26 mouse cellular contexts compared by ENCODE assay signal in genomic region chr1:191465170-191465569, GRCm38 (mm10).
DNase-seq lines count a peak whose midpoint lies in the region; ATAC-seq and TF ChIP-seq lines count a peak whose summit lies in the region.
"Had no signal": no experiment of that assay in that cellular context is flagged by ENCODE, and none has a peak within 500 bp of the region (broad histone marks: within the 10 kb centered on the region; RNA-seq: fewer than 3 reads in every experiment).

No protein-coding gene starts in this region.

- peak overlapping the region; percentile 33; the same call in 1 of the 2 replicates for H3K9ac ChIP-seq in heart, embryonic 13.5 days
- no peak overlapping the region for H3K9ac ChIP-seq in lung, embryonic 15.5 days
- H3K9ac ChIP-seq: forebrain, embryonic 12.5 days; hindbrain, embryonic 15.5 days; kidney, embryonic 15.5 days; limb, embryonic 12.5 days; liver, embryonic 13.5 days; neural tube, embryonic 12.5 days had no signal

- TF ChIP-seq CTCF in kidney, adult 2 months (conservative IDR thresholded peaks at IDR 0.05; ENCODE audit: insufficient read depth, insufficient read length, low read depth, low read length) = no peak

- H3K4me3 ChIP-seq in heart, embryonic 13.5 days = no peak overlapping the region
- no peak overlapping the region for H3K4me3 ChIP-seq in kidney, adult 2 months (ENCODE audit: insufficient read depth, low read depth, low read length)
- H3K4me3 ChIP-seq in lung, embryonic 15.5 days = no peak overlapping the region
- H3K4me3 ChIP-seq: forebrain, embryonic 12.5 days; gastrocnemius, adult 2 months; hindbrain, embryonic 15.5 days; kidney, embryonic 15.5 days; limb, embryonic 12.5 days; liver, embryonic 13.5 days; megakaryocyte, embryonic 14.5 days; neural tube, embryonic 12.5 days had no signal

- peak overlapping the region; percentile 64 for H3K27ac ChIP-seq in heart, embryonic 13.5 days (replicated peaks)
- 0 out of 2 replicates have a peak overlapping the region, but pooled peaks have one; percentile 3 for H3K27ac ChIP-seq in kidney, adult 2 months (ENCODE audit: insufficient read depth, low read depth, low read length)
- H3K27ac ChIP-seq in lung, embryonic 15.5 days = peak overlapping the region; percentile 67
- H3K27ac ChIP-seq: forebrain, embryonic 12.5 days; gastrocnemius, adult 2 months; hindbrain, embryonic 15.5 days; kidney, embryonic 15.5 days; limb, embryonic 12.5 days; liver, embryonic 13.5 days; neural tube, embryonic 12.5 days; stomach, postnatal 0 days had no signal

- H3K4me1 ChIP-seq in heart, embryonic 13.5 days = peaks cover 71% of the 10 kb centered on the region
- H3K4me1 ChIP-seq in kidney, adult 2 months (ENCODE audit: control insufficient read depth, insufficient read depth, low read length) = 0 out of 2 replicates have a peak, but pooled peaks cover 7% of the 10 kb centered on the region
- H3K4me1 ChIP-seq in lung, embryonic 15.5 days = peaks cover 30% of the 10 kb centered on the region

- no peaks in the 10 kb centered on the region for H3K27me3 ChIP-seq in heart, embryonic 13.5 days (replicated peaks)
- no peaks in the 10 kb centered on the region for H3K27me3 ChIP-seq in kidney, adult 2 months (replicated peaks; ENCODE audit: control insufficient read depth, insufficient read depth, low read length)
- no peaks in the 10 kb centered on the region for H3K27me3 ChIP-seq in lung, embryonic 15.5 days
- H3K27me3 ChIP-seq: forebrain, embryonic 12.5 days; hindbrain, embryonic 15.5 days; kidney, embryonic 15.5 days; limb, embryonic 12.5 days; liver, embryonic 13.5 days; megakaryocyte, embryonic 14.5 days; neural tube, embryonic 12.5 days had no signal

- H3K4me2 ChIP-seq in heart, embryonic 13.5 days = no peak overlapping the region
- no peak overlapping the region for H3K4me2 ChIP-seq in lung, embryonic 15.5 days
- H3K4me2 ChIP-seq: forebrain, embryonic 12.5 days; hindbrain, embryonic 15.5 days; kidney, embryonic 15.5 days; limb, embryonic 12.5 days; liver, embryonic 13.5 days; neural tube, embryonic 12.5 days had no signal

- 13% methylated on average over 2 of the region's 2 CpGs for WGBS in heart, embryonic 13.5 days
- WGBS in kidney, adult 2 months = 42% methylated on average over 2 of the region's 2 CpGs
- WGBS in lung, embryonic 15.5 days = 13% methylated on average over 2 of the region's 2 CpGs

- no peak for DNase-seq in heart, adult 9 months (ENCODE audit: low spot score in 2 of 2)
- no peak for DNase-seq in kidney, adult 2 months
- no peak for DNase-seq in kidney, postnatal 10 days
- no peak for DNase-seq in lung, postnatal 36 days
- DNase-seq: adrenal gland, adult 2 months; cerebellum, adult 11-12 months; cerebellum, postnatal 10 days; gastrocnemius, adult 2 months; heart, postnatal 36 days; kidney, postnatal 4 days; liver, embryonic 13.5 days; lung, adult 2 months; midbrain, embryonic 14.5 days; right cerebral cortex, postnatal 14 days; thymus, adult 2 months; thymus, postnatal 4 days had no signal

- ATAC-seq in heart, embryonic 13.5 days (ENCODE audit: extremely low read depth, insufficient number of reproducible peaks, low FRiP score, low TSS enrichment) = no peak
- no peak for ATAC-seq in lung, embryonic 15.5 days (ENCODE audit: borderline replicate concordance, extremely low read depth, low FRiP score, low TSS enrichment)
- ATAC-seq: intestine, embryonic 16.5 days had no signal

- H3K9me3 ChIP-seq in heart, embryonic 13.5 days = no peaks in the 10 kb centered on the region
- H3K9me3 ChIP-seq in lung, embryonic 15.5 days = no peaks in the 10 kb centered on the region
- H3K9me3 ChIP-seq: forebrain, embryonic 12.5 days; hindbrain, embryonic 15.5 days; kidney, embryonic 15.5 days; limb, embryonic 12.5 days; liver, embryonic 13.5 days; megakaryocyte, embryonic 14.5 days; neural tube, embryonic 12.5 days had no signal

- no peaks in the 10 kb centered on the region for H3K36me3 ChIP-seq in heart, embryonic 13.5 days
- H3K36me3 ChIP-seq in kidney, adult 2 months (ENCODE audit: control insufficient read depth, insufficient read depth, low read length) = no peaks in the 10 kb centered on the region
- no peaks in the 10 kb centered on the region for H3K36me3 ChIP-seq in lung, embryonic 15.5 days
- H3K36me3 ChIP-seq: forebrain, embryonic 12.5 days; hindbrain, embryonic 15.5 days; kidney, embryonic 15.5 days; limb, embryonic 12.5 days; liver, embryonic 13.5 days; neural tube, embryonic 12.5 days had no signal

- TF ChIP-seq POLR2A in kidney, adult 2 months (IDR thresholded peaks at IDR 0.05; ENCODE audit: low read depth, low read length) = no peak

Comparison
In these comparisons a context has a peak if more than half of its experiments do, and no peak if none do; other contexts are left out.
1. H3K27ac ChIP-seq: peak in every context shown above with its lines; median percentile 67 in lung, embryonic 15.5 days; 64 in heart, embryonic 13.5 days; 3 in kidney, adult 2 months.